Mouse (Mus musculus): ENCODE data around the gene Actr5. TPM values are rescaled to one million over a fixed set of nuclear protein-coding genes. Genes with fewer than 3 reads are reported as not detected.

The Actr5 gene
- total RNA-seq (2015; ENCODE audit: low replicate concordance) = 0.84 and 7.2 TPM in 2 replicates
- 4.2 and 6.2 TPM in 2 replicates for total RNA-seq (2017; ENCODE audit: low replicate concordance)

GRCm38 (mm10) chr2:158624718-158625222, at the start of gene Actr5:
Actr5 (plus strand) TSS chr2:158624888.
- peak; percentile 97 for ATAC-seq (replicated peaks; ENCODE audit: low FRiP score, poor library complexity, severe bottlenecking)

DNA sequence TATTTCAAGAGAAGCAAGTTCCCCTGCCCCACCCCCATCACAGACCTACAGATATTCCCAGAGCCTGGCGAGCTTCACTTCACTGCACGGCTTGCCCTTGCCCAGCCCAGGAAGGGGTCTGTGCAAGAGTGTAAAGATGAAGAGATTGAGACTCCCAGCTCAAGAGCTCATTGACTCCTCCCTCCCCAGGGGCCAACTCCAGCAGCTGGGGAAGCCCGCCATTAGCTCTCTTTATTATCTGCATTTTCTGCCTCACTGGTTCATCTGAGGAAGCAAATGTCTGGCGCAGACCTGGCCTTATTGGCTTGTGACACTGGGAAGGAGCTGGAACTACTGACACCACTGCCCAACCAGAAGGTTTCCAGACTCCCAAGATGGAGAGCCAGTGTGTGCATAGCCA, 44.7 kb upstream of the Actr5 start:
- ATAC-seq (replicated peaks; ENCODE audit: low FRiP score, poor library complexity, severe bottlenecking) = no peak

DNA sequence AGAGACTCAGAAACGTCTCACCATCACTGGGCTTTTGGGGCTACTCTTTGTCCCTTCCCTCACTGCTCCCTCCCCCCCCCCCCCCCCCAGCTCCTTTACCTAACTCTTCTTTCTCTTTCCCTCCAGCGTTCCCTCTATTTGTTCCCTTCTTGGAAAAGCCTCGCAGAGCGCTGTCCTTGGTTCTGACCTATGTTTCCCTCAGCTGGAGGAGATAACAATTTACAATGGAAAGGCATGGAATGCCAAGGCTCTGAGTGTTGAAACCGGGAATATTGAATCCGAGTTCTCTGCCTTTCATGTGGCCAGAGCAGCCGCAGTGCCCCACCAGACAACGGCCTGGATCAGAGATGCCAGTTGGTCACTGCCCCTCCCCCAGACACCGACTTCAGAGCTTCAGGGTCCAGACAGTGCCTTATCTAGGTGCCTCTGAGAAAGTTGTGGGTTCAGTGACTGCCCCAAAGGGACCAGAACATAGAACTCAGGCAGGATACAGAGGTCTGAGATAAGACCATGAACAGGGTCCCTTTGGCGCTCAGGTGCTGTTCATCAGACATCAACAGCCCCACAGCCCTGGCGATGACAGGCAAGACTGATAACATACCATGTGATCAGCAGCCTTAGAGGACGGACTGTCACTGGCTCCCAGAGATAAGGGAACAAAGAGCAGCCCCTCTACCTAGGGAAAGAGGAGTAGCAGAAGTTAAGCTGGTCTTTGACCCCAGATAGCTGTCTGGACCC, 39.9 kb upstream of the Actr5 start:
- no peak for ATAC-seq (replicated peaks; ENCODE audit: low FRiP score, poor library complexity, severe bottlenecking)

DNA sequence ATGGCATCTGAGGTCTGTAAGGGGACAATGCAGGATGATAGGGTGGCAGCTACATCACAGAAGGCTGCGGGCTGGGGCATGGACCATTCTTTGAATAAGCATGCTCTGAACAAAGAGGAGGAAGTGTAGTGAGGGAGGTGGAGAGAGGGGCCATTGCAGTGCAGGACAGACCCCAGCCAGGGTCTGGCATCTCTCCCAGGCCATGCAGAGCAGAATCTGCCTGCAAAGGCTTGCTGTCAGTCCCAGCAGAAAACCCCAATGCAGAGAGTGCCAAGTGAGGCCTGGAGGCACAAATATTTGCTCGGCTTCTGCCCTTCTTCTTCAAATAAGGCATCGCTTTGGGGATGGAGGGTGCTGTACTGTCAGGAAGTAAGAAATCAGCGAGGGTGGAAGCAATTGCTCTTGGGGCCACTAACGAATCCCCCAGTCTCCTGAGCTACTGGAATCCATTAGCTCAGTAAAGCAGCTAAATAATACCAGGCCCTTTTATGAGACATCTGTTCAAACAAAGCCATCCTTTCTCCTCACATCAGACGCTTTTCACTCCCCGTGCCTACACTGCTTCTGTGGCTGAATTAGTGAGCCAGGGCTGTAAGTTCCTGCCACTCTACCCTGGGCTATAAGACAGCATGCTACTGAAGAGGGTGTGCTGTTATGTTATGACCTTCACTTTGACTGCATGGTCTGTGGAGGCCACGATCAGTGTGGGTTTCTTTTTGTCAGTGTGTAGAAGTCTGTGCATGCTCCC, 36.0 kb upstream of the Actr5 start:
- ATAC-seq (replicated peaks; ENCODE audit: low FRiP score, poor library complexity, severe bottlenecking) = no peak

DNA sequence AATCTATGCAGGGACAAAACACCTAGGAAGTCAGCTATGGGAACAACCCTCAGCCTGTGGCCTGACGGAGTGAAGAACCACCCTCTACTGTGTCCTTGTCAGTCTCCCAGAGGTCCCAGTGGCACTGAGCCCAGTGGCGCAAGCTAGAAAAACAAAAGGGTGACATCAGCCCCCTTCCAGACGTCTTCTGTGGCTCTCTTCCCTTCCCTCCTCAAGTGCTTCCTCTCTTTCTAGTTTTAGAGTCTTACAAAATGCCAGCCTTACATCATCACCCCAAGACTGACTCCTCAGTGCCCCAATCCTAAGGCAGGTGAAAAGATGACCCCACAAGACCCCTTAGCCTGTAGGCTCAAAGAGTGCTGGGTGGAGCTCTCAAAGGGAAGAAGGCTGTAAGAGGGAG, 34.2 kb upstream of the Actr5 start:
- ATAC-seq (replicated peaks; ENCODE audit: low FRiP score, poor library complexity, severe bottlenecking) = no peak

GRCm38 (mm10) chr2:158591286-158591685, 33.4 kb upstream of the Actr5 start:
- no peak for ATAC-seq (replicated peaks; ENCODE audit: low FRiP score, poor library complexity, severe bottlenecking)

GRCm38 (mm10) chr2:158593371-158593770, 31.3 kb upstream of the Actr5 start:
- ATAC-seq (replicated peaks; ENCODE audit: low FRiP score, poor library complexity, severe bottlenecking) = no peak

GRCm38 (mm10) chr2:158595103-158595502, 29.6 kb upstream of the Actr5 start:
- ATAC-seq (replicated peaks; ENCODE audit: low FRiP score, poor library complexity, severe bottlenecking) = no peak

- ATAC-seq (replicated peaks; ENCODE audit: low FRiP score, poor library complexity, severe bottlenecking) = no peak
These were observed 29.1 kb upstream of the Actr5 start for GRCm38 (mm10) chr2:158595577-158595976.

DNA sequence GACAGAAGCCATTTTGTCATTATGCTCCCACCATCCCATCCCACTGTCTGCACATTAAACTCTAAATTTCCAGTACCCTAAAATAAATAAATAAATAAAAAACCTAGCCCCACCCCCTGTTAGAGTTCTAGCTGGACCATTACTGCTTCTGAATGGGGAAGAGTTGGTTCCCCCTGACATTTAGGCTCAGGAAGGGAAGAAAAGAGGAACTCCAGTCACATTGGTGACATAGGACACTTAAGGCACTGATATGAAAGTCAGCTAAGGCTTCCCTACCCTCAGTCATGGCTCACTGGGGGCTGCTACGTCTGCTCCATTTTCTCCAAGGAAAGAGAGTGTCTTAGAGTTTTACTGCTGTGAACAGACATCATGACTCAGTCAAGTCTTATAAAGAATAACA, 27.9 kb upstream of the Actr5 start:
- no peak for ATAC-seq (replicated peaks; ENCODE audit: low FRiP score, poor library complexity, severe bottlenecking)

DNA sequence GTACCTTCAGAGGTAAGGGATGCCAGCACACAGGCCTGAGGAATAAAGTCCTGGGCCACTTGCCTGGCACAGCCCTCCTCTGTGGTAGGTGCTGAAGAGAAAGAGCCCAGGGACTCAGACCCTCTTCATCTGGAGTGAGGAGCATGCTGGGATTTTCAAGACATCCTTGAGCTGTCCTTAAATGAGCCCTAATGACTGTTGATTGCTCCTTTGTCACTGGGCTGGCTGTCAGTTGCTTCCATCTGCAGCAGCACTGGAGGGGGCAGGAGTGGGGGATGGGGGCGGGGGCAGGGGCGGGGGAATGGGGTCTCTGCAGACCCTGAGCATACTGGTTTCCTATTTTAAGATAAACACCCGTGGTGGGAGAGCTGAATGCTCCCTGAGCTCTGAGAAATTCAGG, 24.2 kb upstream of the Actr5 start:
- ATAC-seq (replicated peaks; ENCODE audit: low FRiP score, poor library complexity, severe bottlenecking) = no peak

GRCm38 (mm10) chr2:158601326-158601725, 23.4 kb upstream of the Actr5 start:
- ATAC-seq (replicated peaks; ENCODE audit: low FRiP score, poor library complexity, severe bottlenecking) = no peak

DNA sequence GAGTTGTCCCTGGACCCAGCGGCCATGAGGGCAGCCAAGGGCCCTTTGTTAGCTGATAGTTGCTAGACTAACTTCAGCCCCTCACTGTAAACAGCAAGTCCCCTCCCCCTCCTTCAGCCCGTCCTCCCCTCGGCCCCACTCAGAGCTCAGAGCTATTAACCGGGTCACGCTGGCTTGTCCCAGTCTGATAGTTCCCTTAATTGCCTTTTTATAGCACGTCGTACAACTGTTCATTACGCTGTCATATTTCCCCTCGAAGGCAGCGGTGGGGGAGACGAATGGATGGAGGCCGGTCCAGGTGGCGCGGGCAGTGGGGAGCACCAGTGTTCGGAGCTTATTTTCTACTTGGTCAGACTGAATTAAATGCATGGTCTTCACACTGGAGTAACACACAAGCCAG, 22.0 kb upstream of the Actr5 start:
- ATAC-seq (replicated peaks; ENCODE audit: low FRiP score, poor library complexity, severe bottlenecking) = no peak

DNA sequence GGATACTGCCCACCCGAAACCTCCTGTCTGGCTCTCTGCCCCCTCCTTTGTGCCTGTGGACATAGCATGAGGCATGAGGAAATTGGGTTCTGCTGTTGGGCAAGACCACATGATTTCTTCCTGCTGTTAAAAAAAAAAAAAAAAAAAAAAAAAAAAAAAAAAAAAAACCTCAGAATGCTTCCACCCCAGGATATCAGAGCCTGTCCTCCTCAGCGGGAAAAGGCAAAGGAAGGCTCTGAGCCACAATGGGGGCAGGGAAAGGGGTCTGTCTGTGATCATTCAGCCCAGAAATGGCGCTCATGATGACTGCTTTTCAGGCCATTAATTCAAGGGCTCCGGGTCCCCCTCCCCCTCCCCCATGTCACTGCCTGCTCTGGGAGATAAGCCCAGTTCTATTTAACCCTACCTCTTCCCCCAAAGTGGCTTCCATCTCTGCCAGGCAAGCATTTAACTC, 18.1 kb upstream of the Actr5 start:
- ATAC-seq (replicated peaks; ENCODE audit: low FRiP score, poor library complexity, severe bottlenecking) = no peak

DNA sequence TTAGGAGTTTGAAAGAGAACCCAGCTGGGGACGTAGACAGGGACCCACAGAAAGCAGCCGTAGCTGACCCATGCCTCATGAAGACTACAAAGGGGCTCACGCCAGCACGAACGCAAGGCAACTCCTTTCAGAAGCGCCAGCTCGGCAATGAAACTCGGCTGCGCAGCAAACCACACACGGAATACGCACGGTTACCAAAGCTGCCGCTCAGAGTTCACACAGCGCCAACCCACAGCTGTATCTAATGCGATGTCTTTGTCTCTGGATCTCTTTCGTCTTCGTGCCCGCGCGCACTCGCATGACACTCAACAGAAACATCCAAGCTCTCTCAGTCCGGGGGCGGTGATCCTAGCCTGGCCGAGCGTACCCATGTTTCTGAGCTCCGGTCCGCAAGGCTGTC, 15.0 kb upstream of the Actr5 start:
- no peak for ATAC-seq (replicated peaks; ENCODE audit: low FRiP score, poor library complexity, severe bottlenecking)

DNA sequence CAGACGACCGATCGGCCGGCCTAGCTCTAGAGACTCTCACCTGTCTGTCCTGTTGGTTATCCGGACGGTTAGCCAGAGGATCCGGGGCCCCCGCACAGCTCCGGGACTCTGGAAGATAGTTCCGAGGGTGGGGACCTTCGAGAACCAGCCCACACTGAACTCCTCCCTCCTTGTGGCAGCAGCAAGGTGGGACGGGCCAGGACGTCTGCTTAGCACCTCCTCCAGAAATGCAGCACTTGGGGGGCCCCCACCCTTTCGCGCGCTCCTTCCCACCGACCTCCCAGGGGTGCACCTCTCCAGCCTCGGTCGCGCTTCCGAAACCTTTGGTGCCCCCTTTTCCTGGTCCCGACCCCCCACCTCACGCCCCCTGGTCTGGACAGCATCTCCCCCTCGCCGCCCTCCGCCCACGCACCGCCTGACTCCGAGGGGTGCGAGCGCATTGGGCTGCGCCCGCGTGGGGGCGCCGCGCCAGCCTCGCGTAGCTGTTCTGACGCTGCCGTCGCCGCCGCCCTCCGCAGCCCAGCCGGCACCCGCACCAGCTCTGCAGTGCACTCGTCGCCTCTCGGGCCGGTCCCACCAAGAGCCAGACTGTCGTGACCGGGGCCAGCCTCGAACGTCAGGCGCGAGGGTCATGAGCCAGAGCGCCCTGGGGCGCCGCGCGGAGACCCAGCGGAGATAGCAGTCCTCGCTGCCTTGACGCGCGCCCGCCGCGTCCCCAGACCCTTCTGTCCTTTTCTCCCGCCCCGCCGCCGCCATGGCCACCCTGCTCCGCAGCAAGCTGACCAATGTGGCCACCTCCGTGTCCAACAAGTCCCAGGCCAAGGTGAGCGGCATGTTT, 14.0 kb upstream of the Actr5 start, which contains the start of gene Slc32a1:
Slc32a1 (plus strand) TSS at position 280 of the 838 bp plus-strand sequence.
- no peak for ATAC-seq (replicated peaks; ENCODE audit: low FRiP score, poor library complexity, severe bottlenecking)

GRCm38 (mm10) chr2:158611326-158611719, 13.4 kb upstream of the Actr5 start:
- no peak for ATAC-seq (replicated peaks; ENCODE audit: low FRiP score, poor library complexity, severe bottlenecking)

DNA sequence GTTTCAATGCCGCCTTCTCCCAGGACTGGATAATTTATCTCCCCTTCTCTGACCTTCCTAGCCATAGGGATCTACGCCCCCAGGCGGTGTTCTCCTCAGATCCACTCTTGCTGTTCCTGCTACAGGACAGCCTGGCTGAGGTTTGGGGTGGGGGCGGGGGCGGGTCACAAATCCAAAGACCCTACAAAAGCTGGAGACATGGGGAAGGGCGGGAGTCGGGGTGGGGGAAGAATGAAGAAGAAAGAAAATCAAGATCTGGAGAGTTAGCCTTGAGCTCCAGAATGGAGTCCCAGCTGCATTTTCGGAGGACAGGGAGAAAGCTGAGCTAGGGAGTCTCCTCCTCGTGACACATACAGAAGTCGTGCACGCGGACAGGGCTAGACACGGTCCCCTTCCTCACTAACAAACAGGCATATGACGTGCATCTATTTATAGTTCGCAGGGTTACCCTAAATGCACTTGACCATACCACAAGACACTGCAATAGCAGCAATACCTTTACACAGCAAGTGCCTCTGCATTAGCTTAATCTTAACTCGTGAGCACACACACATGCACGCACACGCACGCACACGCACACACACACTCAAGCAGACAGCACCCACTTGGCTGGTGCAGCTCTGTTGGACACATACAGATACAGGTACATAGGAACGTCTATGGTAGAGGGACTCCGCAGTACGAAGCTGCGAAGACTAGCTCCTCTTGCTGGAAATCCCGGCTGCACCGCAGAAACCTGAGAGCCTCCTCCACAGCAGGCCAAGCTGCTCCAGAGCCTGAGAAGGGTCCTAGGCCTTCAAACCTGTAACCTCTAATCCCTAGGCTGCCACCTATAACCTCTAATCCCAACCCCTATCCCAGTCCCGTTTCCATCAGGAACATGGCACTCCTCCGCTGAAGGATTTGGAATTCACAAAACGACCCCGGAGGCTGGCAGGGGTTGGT, 12.7 kb upstream of the Actr5 start:
- no peak for ATAC-seq (replicated peaks; ENCODE audit: low FRiP score, poor library complexity, severe bottlenecking)

DNA sequence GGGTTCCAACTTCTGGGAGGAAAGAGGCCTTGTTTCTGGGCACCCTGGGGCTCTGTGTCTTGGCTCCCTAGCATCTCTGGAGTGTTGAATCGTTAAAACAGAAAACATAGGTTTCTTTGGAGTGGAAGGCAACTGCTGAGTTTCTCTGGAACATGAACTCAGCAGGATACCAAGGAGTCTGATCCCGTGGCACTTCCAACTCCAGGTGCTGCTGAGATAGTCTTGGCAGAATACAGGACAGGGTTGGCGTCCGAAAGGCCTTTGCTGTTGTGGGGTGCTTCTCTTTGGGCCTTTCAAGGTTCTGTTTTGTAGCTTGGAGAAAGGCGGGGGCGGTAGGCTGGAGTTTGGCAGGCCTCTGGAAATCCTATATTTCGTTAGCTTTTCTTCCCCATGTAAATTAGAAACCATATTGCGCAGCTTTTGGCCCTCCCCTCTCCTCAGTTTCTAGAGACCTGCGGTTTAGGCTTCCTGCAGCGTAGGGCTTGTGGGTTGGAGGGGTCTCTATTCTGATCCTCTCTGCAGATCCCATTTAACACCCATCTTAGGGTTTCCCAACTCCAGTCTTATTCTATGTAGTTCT, 11.9 kb upstream of the Actr5 start:
- ATAC-seq (replicated peaks; ENCODE audit: low FRiP score, poor library complexity, severe bottlenecking) = no peak

Measured in erythroid progenitor cell, adult 5-6 weeks (primary cell).